Mouse (Mus musculus) neural tube, embryonic 11.5 days (tissue): ENCODE results near the gene Gripap1. TPM values are rescaled to one million over a fixed set of nuclear protein-coding genes. Genes with fewer than 3 reads are reported as not detected.

ENCODE experiments used
- ATAC-seq: fragments of 200-750 bp; cut with Nextera tagmentation; 2 replicates; pipeline ENCODE4 v1.8.0; 2017; ENCODE audit warnings: moderate number of reproducible peaks, mild to moderate bottlenecking, moderate TSS enrichment, moderate library complexity; ENCODE audit not compliant: insufficient read depth, low FRiP score, low TSS enrichment
- DNase-seq: peaks from one replicate; pipeline ENCODE4 v3.0.0-alpha.2; 2015; ENCODE audit warnings: low spot score
- H3K27ac ChIP-seq: fragments of 300-500 bp; sonication (generic); 2 replicates; pipeline ENCODE4 v1.5.1; 2014; ENCODE audit warnings: low read depth, mild to moderate bottlenecking, low read length
- H3K27me3 ChIP-seq: fragments of 300-500 bp; sonication (generic); 2 replicates; pipeline ENCODE4 v1.6.1; 2014; ENCODE audit warnings: mild to moderate bottlenecking, low read length, mixed read lengths; ENCODE audit not compliant: control insufficient read depth, insufficient read depth
- H3K36me3 ChIP-seq: fragments of 300-500 bp; sonication (generic); 2 replicates; pipeline ENCODE4 v1.6.1; 2014; ENCODE audit warnings: mild to moderate bottlenecking, low read length, moderate library complexity, mixed read lengths; ENCODE audit not compliant: control insufficient read depth, insufficient read depth
- H3K4me1 ChIP-seq: fragments of 300-500 bp; sonication (generic); 2 replicates; pipeline ENCODE4 v1.6.1; 2014; ENCODE audit warnings: low read length, mixed read lengths; ENCODE audit not compliant: control insufficient read depth, insufficient read depth
- H3K4me2 ChIP-seq: fragments of 300-500 bp; sonication (generic); 2 replicates; pipeline ENCODE4 v1.6.1; 2014; ENCODE audit warnings: low read depth, mild to moderate bottlenecking, moderate library complexity
- H3K4me3 ChIP-seq: fragments of 300-500 bp; sonication (generic); 2 replicates; pipeline ENCODE4 v1.5.1; 2014; ENCODE audit warnings: low read depth, low read length
- H3K9ac ChIP-seq: fragments of 300-500 bp; sonication (generic); 2 replicates; pipeline ENCODE4 v1.6.1; 2014; ENCODE audit warnings: mild to moderate bottlenecking, low read length
- H3K9me3 ChIP-seq: fragments of 300-500 bp; sonication (generic); 2 replicates; pipeline ENCODE4 v1.6.1; 2016; ENCODE audit warnings: low read length; ENCODE audit not compliant: control insufficient read depth
- WGBS: fragments of 180-500 bp; shearing (Covaris S2); extraction: QIAGEN DNeasy Blood & Tissue Kit; methylation state at CpG from one replicate; pipeline ENCODE4 v1.1.7; 2014; 5-methylcytosine and 5-hydroxymethylcytosine counted together
- polyA plus RNA-seq: library from polyadenylated mRNA; unstranded; fragments of >200 nt; fragmentation: Nextera tagmentation; extraction: Ambion mirVana; gene quantifications from 2 replicates; pipeline ENCODE4 v1.2.1, GENCODE M21; 2014

Gene Gripap1
- polyA plus RNA-seq, 1 experiment from 2014 or later: 57.0 TPM

DNA sequence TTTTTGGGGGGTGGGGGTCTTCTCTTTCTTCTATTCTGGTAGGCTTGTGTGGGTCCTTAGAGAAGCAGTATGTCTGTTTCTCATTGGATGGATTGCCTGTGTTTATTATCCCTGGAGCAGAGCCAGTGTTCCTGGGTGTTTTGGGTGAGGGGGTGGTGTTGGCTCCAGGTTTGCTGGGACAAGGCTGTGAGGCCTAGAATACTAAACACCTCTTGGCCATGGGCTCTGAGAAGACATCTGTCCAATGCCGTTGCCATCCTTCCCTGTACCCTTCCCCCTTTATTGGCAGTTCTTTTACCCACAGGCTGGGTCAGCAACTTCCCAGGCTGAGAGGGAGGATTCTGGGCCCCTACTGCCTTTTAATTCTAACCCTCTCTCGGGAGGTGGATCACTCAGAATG, 58.3 kb downstream of the Gripap1 start:
- Histone ChIP-seq H3K4me1 (peaks cover 3% of the 10 kb centered on the region; the same call in 1 of the 2 replicates), H3K4me2 (no peak overlapping the region), H3K36me3 (no peaks in the 10 kb centered on the region), H3K4me3 (no peak overlapping the region), H3K27me3 (no peaks in the 10 kb centered on the region), H3K27ac (no peak overlapping the region), H3K9me3 (no peaks in the 10 kb centered on the region), H3K9ac (no peak overlapping the region)
- 90% methylated on average over 2 of the region's 2 CpGs for WGBS
- no peak for DNase-seq
- ATAC-seq: no peak

GRCm38 (mm10) chrX:7854578-7854977, 65.0 kb downstream of the Gripap1 start:
- H3K4me2 ChIP-seq: no peak overlapping the region
- 59% methylated on average over 2 of the region's 2 CpGs for WGBS
- no peaks in the 10 kb centered on the region for H3K36me3 ChIP-seq
- H3K27me3 ChIP-seq: no peaks in the 10 kb centered on the region
- ATAC-seq: no peak
- no peaks in the 10 kb centered on the region for H3K4me1 ChIP-seq
- no peak overlapping the region for H3K9ac ChIP-seq
- H3K27ac ChIP-seq: no peak overlapping the region
- no peak overlapping the region for H3K4me3 ChIP-seq
- DNase-seq: no peak
- H3K9me3 ChIP-seq: no peaks in the 10 kb centered on the region

DNA sequence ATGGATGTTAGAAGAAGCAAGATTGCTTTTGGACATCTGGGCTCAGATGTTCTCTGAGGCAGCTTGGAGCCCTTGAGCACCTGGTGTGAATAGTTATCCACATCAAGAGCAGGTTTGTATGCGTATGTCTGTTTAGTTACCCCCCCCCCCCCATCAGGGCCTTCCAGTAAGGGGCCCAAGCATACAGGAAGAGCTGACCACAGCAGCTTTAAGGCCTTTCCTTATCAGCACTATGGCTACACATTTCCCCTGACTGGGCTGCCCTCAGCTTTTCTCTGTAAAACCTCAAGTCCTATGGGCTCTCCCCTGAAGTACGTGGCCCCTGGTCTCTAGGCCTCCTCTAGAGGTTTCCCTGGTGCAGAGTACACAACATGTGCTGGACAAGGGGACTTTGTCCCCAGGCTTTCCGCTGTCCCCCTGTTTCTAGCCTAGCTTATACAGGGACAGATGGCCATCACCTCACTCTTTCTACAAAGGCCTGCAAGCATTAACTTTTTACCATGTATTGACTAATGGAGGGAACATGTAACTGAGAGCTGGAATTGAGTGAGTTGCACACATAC, 69.7 kb downstream of the Gripap1 start:
- no peaks in the 10 kb centered on the region for H3K4me1 ChIP-seq
- no peaks in the 10 kb centered on the region for H3K36me3 ChIP-seq
- WGBS: 80% methylated on average over 3 of the region's 3 CpGs
- no peaks in the 10 kb centered on the region for H3K9me3 ChIP-seq
- DNase-seq: no peak
- no peak overlapping the region for H3K9ac ChIP-seq
- no peak overlapping the region for H3K4me2 ChIP-seq
- H3K27me3 ChIP-seq: no peaks in the 10 kb centered on the region
- no peak for ATAC-seq
- no peak overlapping the region for H3K4me3 ChIP-seq
- H3K27ac ChIP-seq: no peak overlapping the region

DNA sequence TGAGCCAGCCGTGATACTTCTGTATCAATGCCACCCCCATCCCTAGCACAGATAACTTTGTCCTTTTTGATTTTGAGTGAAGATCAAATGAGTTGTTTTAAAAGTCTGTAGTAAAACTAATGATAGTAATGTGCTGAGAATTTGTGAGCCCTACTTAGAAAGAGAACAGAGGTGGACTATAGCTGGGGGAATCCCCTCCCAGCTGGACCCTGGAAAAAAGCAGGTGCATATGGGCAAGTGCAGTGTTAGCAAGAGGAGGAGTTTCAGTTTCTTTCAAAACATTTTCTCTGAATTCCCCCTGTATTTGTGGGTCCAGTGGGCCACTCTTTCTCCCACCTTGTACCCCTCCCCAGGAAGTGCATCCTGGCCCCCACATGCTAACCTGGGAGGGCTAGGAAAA, 73.6 kb downstream of the Gripap1 start:
- DNase-seq (no peak), ATAC-seq (no peak)
- Histone ChIP-seq H3K27me3 (no peaks in the 10 kb centered on the region), H3K4me1 (no peaks in the 10 kb centered on the region), H3K27ac (no peak overlapping the region), H3K4me2 (no peak overlapping the region), H3K4me3 (no peak overlapping the region), H3K9me3 (no peaks in the 10 kb centered on the region), H3K9ac (no peak overlapping the region), H3K36me3 (no peaks in the 10 kb centered on the region)
- WGBS: 90% methylated on average over 1 of the region's 1 CpGs

- DNase-seq: no peak
- Histone ChIP-seq H3K9ac (no peak overlapping the region), H3K36me3 (no peaks in the 10 kb centered on the region), H3K27ac (no peak overlapping the region), H3K4me3 (no peak overlapping the region), H3K9me3 (no peaks in the 10 kb centered on the region), H3K4me1 (no peaks in the 10 kb centered on the region), H3K4me2 (no peak overlapping the region), H3K27me3 (no peaks in the 10 kb centered on the region)
- no peak for ATAC-seq
- 78% methylated on average over 3 of the region's 3 CpGs for WGBS
Measured at GRCm38 (mm10) chrX:7864551-7864950, 75.0 kb downstream of the Gripap1 start.

DNA sequence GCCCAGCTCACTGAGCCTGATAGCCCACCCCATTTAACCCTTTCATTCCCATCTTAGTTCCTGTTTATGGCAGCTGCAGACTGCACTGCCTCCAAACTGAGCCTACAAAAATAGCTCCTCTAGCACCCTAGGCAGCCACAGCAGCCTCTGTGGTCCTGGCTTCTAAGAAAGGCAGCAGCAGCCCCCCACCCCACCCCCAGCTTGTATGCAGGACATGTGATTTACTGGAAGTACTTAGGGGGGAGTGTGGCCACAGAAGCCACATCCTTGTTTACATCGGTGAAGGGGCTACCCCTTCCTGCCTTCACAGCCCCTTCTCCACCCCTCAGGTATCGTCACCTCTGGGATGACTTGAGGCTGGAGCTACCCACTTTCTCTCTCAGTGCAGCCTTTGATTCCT, 75.8 kb downstream of the Gripap1 start:
- no peak for ATAC-seq
- 85% methylated on average over 2 of the region's 2 CpGs for WGBS
- H3K4me2 ChIP-seq: no peak overlapping the region

DNA sequence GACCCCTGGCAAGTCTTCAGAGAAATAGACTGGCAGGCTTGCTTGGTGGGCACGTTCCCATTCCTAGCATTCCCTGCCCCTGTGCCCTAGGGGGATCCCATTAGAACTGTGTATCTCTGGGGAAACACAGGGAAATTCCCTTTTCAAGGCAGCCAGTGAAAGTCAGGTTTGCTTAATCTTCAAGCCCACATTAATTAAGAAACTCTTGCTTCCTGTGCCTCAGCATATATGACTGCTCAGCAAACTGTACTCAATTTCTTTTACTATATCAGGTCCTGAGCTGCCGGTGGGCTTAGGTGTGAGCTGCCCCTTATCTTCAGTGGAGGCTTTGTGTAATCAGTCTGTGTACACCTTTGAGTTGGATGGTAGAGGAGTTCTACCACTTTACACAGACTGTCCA, 76.2 kb downstream of the Gripap1 start:
- WGBS: 63% methylated on average over 2 of the region's 2 CpGs
- Histone ChIP-seq H3K36me3 (no peaks in the 10 kb centered on the region), H3K9ac (no peak overlapping the region), H3K9me3 (no peaks in the 10 kb centered on the region), H3K27me3 (no peaks in the 10 kb centered on the region), H3K4me3 (no peak overlapping the region), H3K4me1 (no peaks in the 10 kb centered on the region), H3K27ac (no peak overlapping the region), H3K4me2 (no peak overlapping the region)
- ATAC-seq: no peak
- DNase-seq: no peak

More for the DNA sequence above, 75.8 kb downstream of the Gripap1 start:
- H3K4me1 ChIP-seq: no peaks in the 10 kb centered on the region
- no peaks in the 10 kb centered on the region for H3K36me3 ChIP-seq
- no peak for DNase-seq
- H3K9me3 ChIP-seq: no peaks in the 10 kb centered on the region
- H3K27me3 ChIP-seq: no peaks in the 10 kb centered on the region
- H3K4me3 ChIP-seq: no peak overlapping the region
- H3K9ac ChIP-seq: no peak overlapping the region
- H3K27ac ChIP-seq: no peak overlapping the region

DNA sequence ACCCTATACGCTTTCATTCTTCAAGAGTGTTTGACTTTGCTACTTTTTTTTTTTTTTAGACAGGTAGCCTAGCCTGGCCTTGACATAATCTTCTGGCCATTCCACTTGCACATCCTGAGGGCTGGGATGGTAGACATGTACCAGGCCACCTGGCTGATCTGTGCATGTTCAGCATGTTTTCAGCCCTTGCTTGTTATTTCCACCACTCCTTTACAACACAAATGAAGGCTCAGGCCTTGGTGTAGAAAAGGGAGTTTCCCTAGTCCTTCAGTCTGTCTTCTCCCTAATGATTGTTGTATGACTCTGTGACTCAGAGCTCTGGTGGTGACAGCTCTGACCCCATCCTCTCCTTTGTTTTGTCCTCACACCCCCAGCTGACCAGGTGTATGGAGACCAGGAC, 77.6 kb downstream of the Gripap1 start:
- Histone ChIP-seq H3K9ac (no peak overlapping the region), H3K27ac (no peak overlapping the region)

DNA sequence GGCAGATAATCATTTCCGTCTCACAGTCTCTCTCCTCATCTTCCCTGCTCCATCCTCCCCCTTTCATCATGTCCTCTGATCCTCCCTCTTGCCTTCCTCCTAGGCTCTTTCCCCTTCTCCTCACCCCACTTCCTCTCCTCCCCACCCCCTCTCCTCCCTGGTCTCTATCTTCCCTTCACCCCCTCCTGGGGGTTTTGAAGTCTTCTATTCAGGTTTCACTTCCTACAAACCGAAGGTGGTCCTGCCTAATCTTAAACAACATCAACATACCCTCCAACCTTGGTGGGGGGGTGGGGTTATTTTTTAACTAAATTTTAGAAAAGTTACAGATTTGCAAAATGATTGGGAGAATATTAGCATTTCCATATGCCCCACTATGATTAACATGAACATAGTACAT, 78.9 kb downstream of the Gripap1 start:
- H3K9ac ChIP-seq: no peak overlapping the region
- no peak overlapping the region for H3K4me2 ChIP-seq
- no peaks in the 10 kb centered on the region for H3K27me3 ChIP-seq
- H3K4me1 ChIP-seq: no peaks in the 10 kb centered on the region
- no peak overlapping the region for H3K27ac ChIP-seq
- no peak overlapping the region for H3K4me3 ChIP-seq
- DNase-seq (no peak), ATAC-seq (no peak)
- H3K9me3 ChIP-seq: no peaks in the 10 kb centered on the region
- H3K36me3 ChIP-seq: no peaks in the 10 kb centered on the region
- WGBS: 60% methylated on average over 2 of the region's 2 CpGs

More for the DNA sequence above, 77.6 kb downstream of the Gripap1 start:
- H3K27me3 ChIP-seq: no peaks in the 10 kb centered on the region
- no peaks in the 10 kb centered on the region for H3K9me3 ChIP-seq
- H3K4me2 ChIP-seq: no peak overlapping the region
- no peaks in the 10 kb centered on the region for H3K36me3 ChIP-seq
- DNase-seq (no peak), ATAC-seq (no peak)
- H3K4me3 ChIP-seq: no peak overlapping the region
- WGBS: 94% methylated on average over 1 of the region's 1 CpGs
- no peaks in the 10 kb centered on the region for H3K4me1 ChIP-seq
